Mouse (Mus musculus) forebrain, embryonic 14.5 days (tissue): ENCODE measurements around the gene Fibin. TPM values are rescaled to one million over a fixed set of nuclear protein-coding genes. Genes with fewer than 3 reads are reported as not detected.

ENCODE experiments used
- ATAC-seq: fragments of 200-750 bp; cut with Nextera tagmentation; 2 replicates; pipeline ENCODE4 v1.8.0; 2017; ENCODE audit warnings: mild to moderate bottlenecking, moderate library complexity
- DNase-seq: peaks from one replicate; pipeline ENCODE4 v3.0.0-alpha.2; 2015; ENCODE audit warnings: low spot score
- H3K27ac ChIP-seq: fragments of 300-500 bp; sonication (generic); 2 replicates; pipeline ENCODE4 v1.5.1; 2014; ENCODE audit warnings: low read depth, mild to moderate bottlenecking, control low read depth, low read length, moderate library complexity
- H3K27me3 ChIP-seq: fragments of 300-500 bp; sonication (generic); replicated peaks from 2 replicates; pipeline ENCODE4 v1.6.1; 2014; ENCODE audit warnings: low read length, control low read depth, mixed read lengths; ENCODE audit not compliant: control insufficient read depth, insufficient read depth
- H3K36me3 ChIP-seq: fragments of 300-500 bp; sonication (generic); 2 replicates; pipeline ENCODE4 v1.6.1; 2014; ENCODE audit warnings: low read length, control low read depth; ENCODE audit not compliant: control insufficient read depth, insufficient read depth
- H3K4me1 ChIP-seq: fragments of 300-500 bp; sonication (generic); 2 replicates; pipeline ENCODE4 v1.6.1; 2014; ENCODE audit warnings: antibody characterized with exemption, low read length, control low read depth; ENCODE audit not compliant: control insufficient read depth, insufficient read depth
- H3K4me2 ChIP-seq: fragments of 300-500 bp; sonication (generic); 2 replicates; pipeline ENCODE4 v1.6.1; 2014; ENCODE audit warnings: mild to moderate bottlenecking, control low read depth, low read length
- H3K4me3 ChIP-seq: fragments of 300-500 bp; sonication (generic); 2 replicates; pipeline ENCODE4 v1.5.1; 2014; ENCODE audit warnings: low read depth, low read length, control low read depth
- H3K9ac ChIP-seq: fragments of 300-500 bp; sonication (generic); 2 replicates; pipeline ENCODE4 v1.6.1; 2014; ENCODE audit warnings: mild to moderate bottlenecking, low read length, control low read depth, moderate library complexity
- H3K9me3 ChIP-seq: fragments of 300-500 bp; sonication (generic); replicated peaks from 2 replicates; pipeline ENCODE4 v1.6.1; 2016; ENCODE audit warnings: low read length, control low read depth, mixed read lengths; ENCODE audit not compliant: control insufficient read depth
- WGBS: fragments of 180-500 bp; shearing (Covaris S2); extraction: QIAGEN DNeasy Blood & Tissue Kit; methylation state at CpG from one replicate; pipeline ENCODE4 v1.1.7; 2014; 5-methylcytosine and 5-hydroxymethylcytosine counted together
- polyA plus RNA-seq: library from polyadenylated mRNA; unstranded; fragments of >200 nt; fragmentation: Nextera tagmentation; extraction: Ambion mirVana; gene quantifications from 2 replicates; pipeline ENCODE4 v1.2.1, GENCODE M21; 2014

The Fibin gene
- polyA plus RNA-seq, 1 experiment from 2014 or later = 1.4 TPM

DNA sequence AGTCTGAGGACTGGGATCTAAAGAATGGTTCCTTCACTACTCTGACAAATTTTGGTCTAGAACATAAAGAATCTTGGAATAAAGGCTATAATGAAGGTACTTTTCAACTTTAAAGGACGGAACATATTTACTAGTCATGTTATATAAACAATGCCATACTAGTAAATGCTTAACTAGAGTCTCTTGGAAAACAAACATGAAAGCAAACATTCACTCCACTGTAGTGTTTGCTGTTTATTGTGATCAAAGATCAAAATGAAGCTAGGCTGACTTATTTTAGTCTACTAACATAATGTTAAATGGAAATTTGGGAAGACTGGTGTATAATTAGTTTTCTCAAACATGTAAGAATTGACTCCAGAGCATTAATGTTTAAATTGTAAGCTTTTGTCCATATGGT is 43.7 kb downstream of the Fibin start:
- H3K4me3 ChIP-seq = no peak overlapping the region
- no peak overlapping the region for H3K9ac ChIP-seq
- no peak overlapping the region for H3K4me2 ChIP-seq
- no peaks in the 10 kb centered on the region for H3K36me3 ChIP-seq
- no peak overlapping the region for H3K27ac ChIP-seq
- 85% methylated on average over 1 of the region's 1 CpGs for WGBS
- H3K4me1 ChIP-seq = no peaks in the 10 kb centered on the region
- no peaks in the 10 kb centered on the region for H3K27me3 ChIP-seq
- no peaks in the 10 kb centered on the region for H3K9me3 ChIP-seq
- no peak for ATAC-seq
- DNase-seq = no peak

GRCm38 (mm10) chr2:110318719-110319118 is 44.3 kb downstream of the Fibin start:
- no peak overlapping the region for H3K4me3 ChIP-seq
- no peaks in the 10 kb centered on the region for H3K4me1 ChIP-seq
- H3K9ac ChIP-seq = no peak overlapping the region
- no peaks in the 10 kb centered on the region for H3K9me3 ChIP-seq
- DNase-seq (no peak), ATAC-seq (no peak)
- H3K36me3 ChIP-seq = no peaks in the 10 kb centered on the region
- no peak overlapping the region for H3K27ac ChIP-seq
- no peak overlapping the region for H3K4me2 ChIP-seq
- 86% methylated on average over 1 of the region's 1 CpGs for WGBS
- no peaks in the 10 kb centered on the region for H3K27me3 ChIP-seq

DNA sequence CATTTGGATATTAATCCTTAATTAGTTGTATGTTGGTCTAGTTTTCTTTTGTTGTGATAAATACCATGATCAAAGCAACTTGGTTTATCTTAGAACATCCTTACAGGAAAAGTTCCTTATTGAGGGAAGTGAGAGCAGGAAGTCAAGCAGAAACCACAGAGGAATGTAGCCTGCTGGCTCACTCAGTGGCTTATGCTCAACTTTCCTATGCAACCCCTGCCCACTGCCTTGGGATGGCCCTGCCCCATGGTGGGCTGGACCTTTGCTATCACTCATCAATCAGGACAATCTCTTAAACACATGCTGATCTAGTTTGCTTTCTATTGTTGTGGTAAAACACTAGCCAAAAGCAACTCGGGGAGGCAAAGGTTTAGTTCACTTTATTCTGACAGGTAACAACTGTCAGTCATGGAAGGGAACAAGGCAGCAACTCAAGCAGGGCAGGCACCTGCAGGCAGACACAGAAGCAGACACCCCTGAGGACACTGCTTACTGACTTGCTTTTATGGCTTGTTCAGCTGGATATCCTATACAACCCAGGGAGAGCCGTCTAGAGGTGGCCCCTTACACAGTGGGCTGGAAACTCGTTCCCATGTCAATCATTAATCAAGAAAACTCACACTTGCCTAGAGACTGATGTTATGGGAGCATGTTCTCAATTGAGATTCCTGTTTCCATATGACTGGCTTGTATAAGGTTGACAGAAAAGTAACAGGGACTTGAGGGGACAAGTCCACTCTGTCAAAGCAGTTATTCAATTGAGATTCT is 46.7 kb downstream of the Fibin start:
- DNase-seq = no peak
- no peaks in the 10 kb centered on the region for H3K36me3 ChIP-seq
- no peak overlapping the region for H3K27ac ChIP-seq
- no peak overlapping the region for H3K9ac ChIP-seq
- H3K4me3 ChIP-seq = no peak overlapping the region
- no peak for ATAC-seq
- no peak overlapping the region for H3K4me2 ChIP-seq
- H3K4me1 ChIP-seq = no peaks in the 10 kb centered on the region
- no peaks in the 10 kb centered on the region for H3K9me3 ChIP-seq
- 42% methylated on average over 3 of the region's 3 CpGs for WGBS
- H3K27me3 ChIP-seq = no peaks in the 10 kb centered on the region

DNA sequence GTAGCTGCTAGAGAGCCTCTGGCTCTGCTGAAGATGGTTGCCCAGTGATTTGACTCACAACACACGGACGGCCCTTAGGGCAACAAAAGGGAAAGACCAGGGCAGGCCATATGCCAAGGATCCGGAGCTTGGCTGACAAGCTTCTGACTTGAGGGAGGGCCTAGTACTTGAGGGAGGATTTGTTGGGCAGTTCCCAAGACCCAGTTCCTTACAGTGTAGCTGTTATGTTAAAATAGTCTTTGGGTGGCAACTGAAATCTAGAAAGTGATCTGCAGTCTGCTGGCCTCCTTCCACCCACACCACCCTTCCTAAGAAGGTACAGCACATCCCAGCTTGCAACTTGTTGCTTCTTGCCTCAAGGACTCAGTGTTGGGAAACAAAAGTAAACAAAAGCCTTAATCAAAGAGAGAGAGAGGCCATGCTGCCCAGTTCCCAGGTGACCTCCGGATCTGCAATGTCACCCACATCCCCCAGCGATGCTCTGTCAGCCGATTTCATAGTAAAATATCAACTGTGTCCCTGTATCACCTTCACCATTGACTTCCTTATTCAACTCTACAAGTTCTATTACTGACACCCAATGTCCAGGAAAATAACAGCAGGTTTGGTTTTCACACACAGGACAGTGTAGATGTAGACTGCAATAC is 48.4 kb downstream of the Fibin start, which contains the start of gene Bbox1:
Bbox1 (minus strand) TSS at position 52 of the 647 bp plus-strand sequence.
- H3K27ac ChIP-seq = no peak within 1 kb of the TSS
- ATAC-seq (no peak), DNase-seq (no peak)
- 83% methylated on average over 6 of the region's 6 CpGs for WGBS
- H3K4me3 ChIP-seq = no peak within 1 kb of the TSS
- H3K9ac ChIP-seq = no peak within 1 kb of the TSS
- no peaks in the 10 kb centered on the region for H3K36me3 ChIP-seq
- H3K4me2 ChIP-seq = no peak within 1 kb of the TSS
- H3K27me3 ChIP-seq = no peaks in the 10 kb centered on the region
- no peaks in the 10 kb centered on the region for H3K9me3 ChIP-seq
- no peaks in the 10 kb centered on the region for H3K4me1 ChIP-seq

GRCm38 (mm10) chr2:110314074-110314473 is 48.9 kb downstream of the Fibin start:
- Histone ChIP-seq H3K4me3 (no peak overlapping the region), H3K27me3 (no peaks in the 10 kb centered on the region), H3K4me1 (no peaks in the 10 kb centered on the region), H3K4me2 (no peak overlapping the region), H3K27ac (no peak overlapping the region), H3K9ac (no peak overlapping the region), H3K9me3 (no peaks in the 10 kb centered on the region), H3K36me3 (no peaks in the 10 kb centered on the region)
- ATAC-seq (no peak), DNase-seq (no peak)
- 90% methylated on average over 5 of the region's 5 CpGs for WGBS

GRCm38 (mm10) chr2:110313305-110313824 is 49.6 kb downstream of the Fibin start:
- Histone ChIP-seq H3K9me3 (no peaks in the 10 kb centered on the region), H3K4me3 (no peak overlapping the region), H3K27ac (no peak overlapping the region), H3K4me2 (no peak overlapping the region), H3K9ac (no peak overlapping the region), H3K27me3 (no peaks in the 10 kb centered on the region), H3K4me1 (no peaks in the 10 kb centered on the region), H3K36me3 (no peaks in the 10 kb centered on the region)
- DNase-seq = peak; percentile 6
- 51% methylated on average over 2 of the region's 2 CpGs for WGBS
- no peak for ATAC-seq

Other genes starting within 250 kb of the Fibin start
- 0.04 TPM in 1 of 2 replicates, not detected in the other for gene Bbox1, start 48.6 kb downstream of the Fibin start, polyA plus RNA-seq
- not detected in 2 replicates for gene Slc5a12, start 234.1 kb upstream of the Fibin start, polyA plus RNA-seq